Mouse (Mus musculus) neural tube, embryonic 14.5 days (tissue): ENCODE data around the gene Mecom. TPM values are rescaled to one million over a fixed set of nuclear protein-coding genes. Genes with fewer than 3 reads are reported as not detected.
A peak's percentile ranks its signal among the peaks of the same experiment; 100 is the strongest.

Experiments
- ATAC-seq: fragments of 200-750 bp; cut with Nextera tagmentation; 2 replicates; pipeline ENCODE4 v1.8.0; 2017; ENCODE audit warnings: low read depth, mild to moderate bottlenecking, moderate TSS enrichment, moderate library complexity
- H3K27ac ChIP-seq: fragments of 300-500 bp; sonication (generic); 2 replicates; pipeline ENCODE4 v1.5.1; 2014; ENCODE audit warnings: low read depth, mild to moderate bottlenecking, control low read depth, low read length, moderate library complexity, mixed read lengths
- H3K27me3 ChIP-seq: fragments of 300-500 bp; sonication (generic); 2 replicates; pipeline ENCODE4 v1.6.1; 2014; ENCODE audit warnings: low read length; ENCODE audit not compliant: control insufficient read depth, insufficient read depth
- H3K36me3 ChIP-seq: fragments of 300-500 bp; sonication (generic); 2 replicates; pipeline ENCODE4 v1.6.1; 2014; ENCODE audit warnings: low read length, mixed read lengths; ENCODE audit not compliant: control insufficient read depth, insufficient read depth
- H3K4me1 ChIP-seq: fragments of 300-500 bp; sonication (generic); 2 replicates; pipeline ENCODE4 v1.6.1; 2014; ENCODE audit warnings: low read length; ENCODE audit not compliant: control insufficient read depth, insufficient read depth
- H3K4me2 ChIP-seq: fragments of 300-500 bp; sonication (generic); 2 replicates; pipeline ENCODE4 v1.6.1; 2014; ENCODE audit warnings: mild to moderate bottlenecking, low read depth, low read length, control low read depth
- H3K4me3 ChIP-seq: fragments of 300-500 bp; sonication (generic); 2 replicates; pipeline ENCODE4 v1.5.1; 2014; ENCODE audit warnings: low read depth, low read length, control low read depth, mixed read lengths
- H3K9ac ChIP-seq: fragments of 300-500 bp; sonication (generic); replicated peaks from 2 replicates; pipeline ENCODE4 v1.6.1; 2014; ENCODE audit warnings: low read depth, mild to moderate bottlenecking, control low read depth, low read length, mixed read lengths
- H3K9me3 ChIP-seq: fragments of 300-500 bp; sonication (generic); 2 replicates; pipeline ENCODE4 v1.6.1; 2016; ENCODE audit warnings: low read length; ENCODE audit not compliant: control insufficient read depth
- WGBS: fragments of 180-500 bp; shearing (Covaris S2); extraction: QIAGEN DNeasy Blood & Tissue Kit; methylation state at CpG from one replicate; pipeline ENCODE4 v1.1.7; 2014; 5-methylcytosine and 5-hydroxymethylcytosine counted together
- polyA plus RNA-seq: library from polyadenylated mRNA; unstranded; fragments of >200 nt; fragmentation: Nextera tagmentation; extraction: Ambion mirVana; gene quantifications from 2 replicates; pipeline ENCODE4 v1.2.1, GENCODE M21; 2014

Gene Mecom
- polyA plus RNA-seq, 1 experiment from 2014 or later: 6.4 TPM

DNA sequence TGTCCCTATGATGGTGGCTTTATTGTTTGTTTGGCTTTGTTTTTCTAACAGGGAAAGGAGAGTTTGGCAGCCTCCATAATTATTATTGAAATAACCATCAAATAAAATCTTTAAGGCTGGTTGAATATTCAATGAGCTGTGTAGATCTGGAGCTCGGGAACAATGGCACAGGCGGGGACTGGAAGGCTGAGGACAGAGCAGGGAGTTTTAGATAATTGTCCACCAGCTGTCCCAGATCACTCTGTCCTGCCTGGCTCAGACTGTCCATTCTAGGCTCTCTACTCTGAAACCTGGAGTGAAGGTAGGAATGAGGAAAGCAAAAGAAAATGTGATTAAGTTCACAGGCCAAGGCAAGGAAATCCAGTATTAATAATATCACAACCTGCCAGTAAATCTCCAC lies 232.9 kb downstream of the Mecom start:
- no peak overlapping the region for H3K4me2 ChIP-seq
- H3K9ac ChIP-seq: no peak overlapping the region
- WGBS: 16% methylated on average over 2 of the region's 2 CpGs
- no peaks in the 10 kb centered on the region for H3K9me3 ChIP-seq
- no peaks in the 10 kb centered on the region for H3K36me3 ChIP-seq
- ATAC-seq: no peak
- H3K4me3 ChIP-seq: no peak overlapping the region
- H3K4me1 ChIP-seq: no peaks in the 10 kb centered on the region
- no peak overlapping the region for H3K27ac ChIP-seq
- H3K27me3 ChIP-seq: no peaks in the 10 kb centered on the region

DNA sequence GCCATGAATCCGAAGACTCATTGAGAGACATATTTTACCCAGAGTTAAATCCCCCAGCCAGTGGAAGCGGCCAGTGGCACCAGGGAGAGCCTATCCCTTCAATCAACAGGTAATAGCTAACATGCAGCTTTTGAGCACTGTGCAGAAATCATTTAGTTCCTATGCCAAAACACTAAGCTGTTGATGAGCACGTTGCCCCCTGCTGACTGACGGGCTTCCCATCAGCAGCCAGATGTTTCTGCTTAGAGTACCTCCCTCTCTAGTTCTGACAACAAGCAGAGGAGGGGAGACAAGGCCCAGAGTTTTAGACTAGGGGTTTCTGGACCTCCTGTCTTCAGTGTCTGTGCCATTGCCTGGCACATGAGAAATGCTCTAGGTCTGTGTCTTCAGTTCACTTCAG lies 239.7 kb downstream of the Mecom start:
- H3K4me1 ChIP-seq: peaks cover 4% of the 10 kb centered on the region; the same call in 1 of the 2 replicates
- H3K4me3 ChIP-seq: no peak overlapping the region
- no peaks in the 10 kb centered on the region for H3K27me3 ChIP-seq
- no peak overlapping the region for H3K9ac ChIP-seq
- 71% methylated on average over 4 of the region's 4 CpGs for WGBS
- no peaks in the 10 kb centered on the region for H3K36me3 ChIP-seq
- no peak overlapping the region for H3K27ac ChIP-seq
- no peak overlapping the region for H3K4me2 ChIP-seq
- no peak for ATAC-seq
- no peaks in the 10 kb centered on the region for H3K9me3 ChIP-seq

DNA sequence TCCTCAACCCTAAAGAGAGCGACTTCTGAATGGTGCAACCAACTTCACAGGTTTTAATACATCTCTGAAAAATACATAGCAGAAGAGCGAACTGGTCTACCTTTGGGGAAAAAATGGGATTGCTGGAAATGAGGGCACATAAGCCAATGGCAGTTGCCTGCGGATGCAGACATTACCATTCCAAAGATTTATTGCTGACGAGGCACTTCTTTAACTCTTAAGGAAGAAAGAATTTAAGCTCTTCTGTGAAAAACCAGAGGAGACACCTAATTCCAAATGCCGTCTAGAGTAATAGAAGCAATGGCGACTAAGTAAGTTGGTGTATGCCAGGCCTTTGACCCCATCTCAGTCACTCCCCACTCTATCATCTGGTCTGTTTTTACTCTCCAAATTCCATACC lies 240.2 kb downstream of the Mecom start:
- 91% methylated on average over 6 of the region's 6 CpGs for WGBS
- Histone ChIP-seq H3K4me1 (peaks cover 4% of the 10 kb centered on the region; the same call in 1 of the 2 replicates), H3K4me3 (no peak overlapping the region), H3K9ac (no peak overlapping the region), H3K27me3 (no peaks in the 10 kb centered on the region), H3K27ac (no peak overlapping the region), H3K36me3 (no peaks in the 10 kb centered on the region), H3K9me3 (no peaks in the 10 kb centered on the region), H3K4me2 (no peak overlapping the region)
- ATAC-seq: no peak

DNA sequence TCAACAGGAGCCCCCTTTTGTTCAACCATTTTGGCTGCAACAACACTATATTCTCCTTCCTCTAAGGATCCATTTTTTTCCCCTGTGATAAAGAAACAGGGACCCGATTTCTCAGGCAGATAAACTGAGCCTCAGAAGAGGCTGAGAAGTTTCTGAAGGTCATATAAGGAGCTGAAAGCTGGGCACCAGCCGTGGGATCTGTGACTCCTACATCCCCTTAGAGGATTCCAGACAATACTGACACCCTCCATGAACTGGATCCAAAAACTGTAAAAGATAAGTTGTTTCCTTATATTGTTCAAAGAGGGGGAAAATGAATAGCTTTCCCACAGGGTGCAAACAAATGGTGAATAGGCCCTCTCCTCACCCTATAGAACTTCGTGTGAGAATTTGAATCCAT lies 241.7 kb downstream of the Mecom start:
- 65% methylated on average over 3 of the region's 3 CpGs for WGBS

DNA sequence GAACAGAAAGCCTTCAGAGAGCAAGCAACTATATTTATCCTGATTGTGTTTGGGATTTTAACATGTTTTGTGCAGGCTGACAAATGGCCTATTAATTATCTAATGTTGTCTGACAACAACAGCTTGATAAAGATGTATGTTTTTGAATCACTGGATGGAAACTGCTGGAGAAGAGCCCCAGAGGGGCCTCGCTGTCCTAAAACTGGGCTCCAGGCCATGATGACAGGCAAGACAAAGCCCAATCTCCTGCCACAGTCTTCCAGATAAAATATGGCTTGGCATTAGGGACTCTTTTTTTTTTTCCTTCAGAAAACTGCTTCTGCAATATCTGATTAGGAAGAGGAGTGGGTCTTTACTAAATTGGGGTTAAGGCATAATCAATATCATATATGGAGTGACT lies 248.3 kb downstream of the Mecom start:
- no peaks in the 10 kb centered on the region for H3K27me3 ChIP-seq
- no peaks in the 10 kb centered on the region for H3K36me3 ChIP-seq
- ATAC-seq: peak; percentile 52; the same call in 1 of the 2 replicates
- no peak overlapping the region for H3K9ac ChIP-seq
- no peak overlapping the region for H3K4me2 ChIP-seq
- H3K4me1 ChIP-seq: peaks cover 3% of the 10 kb centered on the region; the same call in 1 of the 2 replicates
- no peak overlapping the region for H3K27ac ChIP-seq
- no peaks in the 10 kb centered on the region for H3K9me3 ChIP-seq
- H3K4me3 ChIP-seq: no peak overlapping the region
- 5% methylated on average over 1 of the region's 1 CpGs for WGBS

More for the DNA sequence above, 241.7 kb downstream of the Mecom start:
- Histone ChIP-seq H3K4me3 (no peak overlapping the region), H3K27me3 (no peaks in the 10 kb centered on the region), H3K36me3 (no peaks in the 10 kb centered on the region), H3K9ac (no peak overlapping the region), H3K27ac (no peak overlapping the region), H3K9me3 (no peaks in the 10 kb centered on the region), H3K4me2 (no peak overlapping the region), H3K4me1 (peaks cover 4% of the 10 kb centered on the region; the same call in 1 of the 2 replicates)
- no peak for ATAC-seq

DNA sequence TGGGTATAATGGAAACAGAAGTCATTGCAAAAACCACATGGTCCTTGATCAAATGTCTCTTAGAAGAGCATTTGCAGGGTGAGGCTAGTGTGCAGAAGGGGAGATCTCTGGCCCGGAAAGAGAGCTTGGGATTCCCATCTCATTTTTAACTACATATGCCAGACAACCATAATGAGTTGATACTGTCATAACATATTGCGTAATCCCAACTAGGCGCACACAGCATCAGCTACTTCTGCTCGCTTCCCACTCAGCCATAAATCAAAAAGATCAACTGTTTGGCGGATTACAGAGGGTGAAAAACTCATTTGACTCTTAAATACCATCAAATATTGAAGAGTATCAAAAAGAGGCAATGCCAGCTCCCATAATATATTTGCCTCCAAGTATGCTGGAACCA lies 253.4 kb downstream of the Mecom start:
- Histone ChIP-seq H3K4me3 (no peak overlapping the region), H3K36me3 (no peaks in the 10 kb centered on the region), H3K27me3 (no peaks in the 10 kb centered on the region), H3K27ac (no peak overlapping the region), H3K9ac (no peak overlapping the region), H3K4me1 (no peaks in the 10 kb centered on the region), H3K4me2 (no peak overlapping the region), H3K9me3 (no peaks in the 10 kb centered on the region)
- 83% methylated on average over 5 of the region's 5 CpGs for WGBS
- no peak for ATAC-seq

DNA sequence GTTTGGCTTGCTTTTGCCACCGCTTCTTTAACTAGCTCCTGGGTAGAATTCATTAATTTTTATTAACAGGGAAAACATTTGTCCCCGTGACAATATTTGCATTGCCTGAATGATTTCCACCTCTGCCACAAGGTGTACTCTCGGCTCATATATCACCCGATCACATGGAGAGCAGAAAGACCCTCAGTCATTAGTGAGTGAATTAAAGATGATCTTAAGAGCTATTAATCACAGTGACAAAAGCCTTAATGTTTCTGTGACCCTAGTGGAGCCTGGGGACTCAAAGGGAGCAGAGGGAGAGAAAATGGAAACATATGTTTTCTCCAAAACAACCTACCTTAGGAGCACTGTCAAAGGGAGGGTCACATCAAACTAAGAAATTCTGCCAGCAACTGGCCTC lies 261.3 kb downstream of the Mecom start:
- H3K9ac ChIP-seq: no peak overlapping the region
- no peaks in the 10 kb centered on the region for H3K27me3 ChIP-seq
- H3K4me2 ChIP-seq: no peak overlapping the region
- H3K36me3 ChIP-seq: no peaks in the 10 kb centered on the region
- H3K27ac ChIP-seq: no peak overlapping the region
- WGBS: 20% methylated on average over 4 of the region's 4 CpGs
- no peak overlapping the region for H3K4me3 ChIP-seq
- no peaks in the 10 kb centered on the region for H3K9me3 ChIP-seq
- no peaks in the 10 kb centered on the region for H3K4me1 ChIP-seq
- no peak for ATAC-seq

- no peaks in the 10 kb centered on the region for H3K9me3 ChIP-seq
- no peaks in the 10 kb centered on the region for H3K36me3 ChIP-seq
- no peaks in the 10 kb centered on the region for H3K4me1 ChIP-seq
- no peak for ATAC-seq
- H3K27ac ChIP-seq: no peak overlapping the region
- no peak overlapping the region for H3K9ac ChIP-seq
- WGBS: 82% methylated on average over 4 of the region's 4 CpGs
- no peak overlapping the region for H3K4me2 ChIP-seq
- no peaks in the 10 kb centered on the region for H3K27me3 ChIP-seq
- no peak overlapping the region for H3K4me3 ChIP-seq
Measured at GRCm38 (mm10) chr3:30284094-30284493, 263.7 kb downstream of the Mecom start.

DNA sequence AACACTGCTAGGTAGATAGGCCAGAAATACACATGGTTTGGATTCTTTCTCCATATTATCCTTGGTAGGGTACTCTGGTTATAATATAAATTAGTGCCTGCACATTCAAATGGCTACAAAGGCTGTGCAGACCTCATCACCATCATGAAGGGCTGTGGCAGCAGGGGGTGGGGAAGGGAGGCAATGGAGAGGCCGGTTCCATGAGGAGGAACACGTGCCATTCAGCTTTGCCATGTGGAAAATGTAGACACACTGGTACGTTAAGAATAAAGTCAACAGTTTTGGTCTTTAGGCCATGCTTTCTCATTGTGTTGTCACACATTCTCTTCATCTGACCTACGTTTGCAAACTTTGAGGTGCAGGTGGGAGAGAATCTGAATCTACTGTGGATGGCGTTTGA lies 264.2 kb downstream of the Mecom start:
- Histone ChIP-seq H3K4me1 (no peaks in the 10 kb centered on the region), H3K27me3 (no peaks in the 10 kb centered on the region), H3K27ac (no peak overlapping the region), H3K4me2 (no peak overlapping the region), H3K36me3 (no peaks in the 10 kb centered on the region), H3K9me3 (no peaks in the 10 kb centered on the region), H3K9ac (no peak overlapping the region), H3K4me3 (no peak overlapping the region)
- no peak for ATAC-seq
- WGBS: 81% methylated on average over 5 of the region's 5 CpGs

DNA sequence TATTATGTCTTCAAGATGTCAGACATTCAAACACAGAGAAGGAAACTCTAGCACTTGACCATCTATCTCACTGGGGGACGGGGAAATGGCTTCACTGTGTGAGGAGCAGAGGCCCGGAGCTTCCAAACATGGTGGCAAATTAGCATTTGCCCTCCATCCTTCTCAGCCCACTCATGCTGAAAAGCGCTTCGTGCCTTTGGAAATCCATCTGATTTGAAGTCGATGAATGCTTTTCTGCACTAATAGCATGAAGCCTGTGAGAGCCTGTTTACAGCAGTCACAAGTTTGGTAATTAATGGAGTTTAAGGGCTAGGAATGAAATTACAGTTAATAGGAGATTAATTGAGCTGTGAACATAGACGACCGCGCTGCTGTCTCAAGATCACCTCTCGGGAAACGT lies 270.2 kb downstream of the Mecom start:
- no peak overlapping the region for H3K9ac ChIP-seq
- H3K27ac ChIP-seq: no peak overlapping the region
- H3K4me2 ChIP-seq: no peak overlapping the region
- no peaks in the 10 kb centered on the region for H3K36me3 ChIP-seq
- H3K9me3 ChIP-seq: no peaks in the 10 kb centered on the region
- no peak overlapping the region for H3K4me3 ChIP-seq
- H3K27me3 ChIP-seq: no peaks in the 10 kb centered on the region
- no peak for ATAC-seq
- WGBS: 64% methylated on average over 10 of the region's 10 CpGs
- H3K4me1 ChIP-seq: no peaks in the 10 kb centered on the region
